Mouse (Mus musculus): ENCODE data around the gene Celsr1.

Celsr1 gene

GRCm38 (mm10) chr15:86034781-86035360 is 1.3 kb upstream of the Celsr1 start:
- no peak for DNase-seq (ENCODE audit: low spot score)

GRCm38 (mm10) chr15:86034021-86034523 is 495 bp upstream of the Celsr1 start:
- DNase-seq (ENCODE audit: low spot score): peak; percentile 50

GRCm38 (mm10) chr15:86032811-86033190 is 776 bp downstream of the Celsr1 start:
- no peak for DNase-seq (ENCODE audit: low spot score)

DNA sequence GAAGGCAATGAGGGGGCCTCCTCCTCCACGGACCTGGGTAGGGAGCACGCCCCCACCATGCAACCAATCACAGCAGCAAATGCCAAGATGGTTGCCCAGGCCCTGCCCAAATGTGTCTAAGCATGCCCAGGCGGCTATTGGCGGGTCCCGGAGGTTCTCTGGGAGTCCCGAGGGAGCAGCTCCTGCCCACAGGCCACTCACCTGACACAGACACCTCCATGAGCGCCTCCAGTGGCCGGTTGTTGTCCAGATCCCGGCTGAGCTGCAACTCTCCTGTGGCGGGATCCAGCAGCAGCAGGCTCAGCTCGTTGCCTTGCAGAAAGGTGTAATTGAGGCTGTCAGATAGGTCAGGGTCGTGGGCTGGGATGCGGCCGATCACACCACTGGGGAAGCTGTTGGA is 3.6 kb downstream of the Celsr1 start:
- no peak for DNase-seq (ENCODE audit: low spot score)

DNA sequence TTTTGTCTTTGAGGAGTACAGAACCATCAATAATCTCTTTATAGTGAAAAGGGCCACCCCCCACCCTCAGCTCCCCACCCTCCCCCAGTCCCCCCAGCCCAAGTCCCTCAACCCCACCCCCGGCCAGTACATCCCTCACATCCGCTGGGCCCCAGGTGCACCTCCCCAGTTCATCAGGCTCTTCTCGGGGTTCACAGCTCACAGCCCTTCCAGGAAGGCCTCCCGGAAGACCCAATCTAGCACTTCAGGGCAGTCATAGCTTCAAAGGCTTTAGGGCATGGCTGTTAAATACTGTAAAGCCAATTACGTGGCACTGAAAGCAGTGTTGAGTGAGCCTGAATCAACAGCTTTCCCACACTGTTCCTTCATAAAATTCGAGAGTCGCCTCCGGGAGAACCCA is 5.7 kb downstream of the Celsr1 start:
- no peak for DNase-seq (ENCODE audit: low spot score)

DNA sequence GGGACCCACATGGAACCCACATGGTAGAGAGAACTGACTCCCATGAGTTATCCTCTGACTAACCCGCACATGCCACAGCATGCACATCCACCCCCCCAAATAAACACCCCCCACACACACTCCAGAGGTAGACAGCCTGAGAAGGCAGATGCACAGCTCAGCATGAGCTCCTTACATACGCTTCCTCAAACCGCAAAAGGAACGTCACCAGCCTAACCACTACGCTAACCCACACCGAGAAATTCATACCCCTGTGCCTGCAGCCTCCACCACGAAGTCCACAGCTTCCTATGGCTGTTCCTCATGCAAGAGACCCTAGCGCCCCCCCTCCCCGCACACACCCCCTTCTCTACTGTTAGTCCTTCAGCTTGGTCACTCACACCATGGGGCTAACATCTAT is 11.6 kb downstream of the Celsr1 start:
- no peak for DNase-seq (ENCODE audit: low spot score)

GRCm38 (mm10) chr15:86021301-86021700 is 12.3 kb downstream of the Celsr1 start:
- no peak for DNase-seq (ENCODE audit: low spot score)

DNA sequence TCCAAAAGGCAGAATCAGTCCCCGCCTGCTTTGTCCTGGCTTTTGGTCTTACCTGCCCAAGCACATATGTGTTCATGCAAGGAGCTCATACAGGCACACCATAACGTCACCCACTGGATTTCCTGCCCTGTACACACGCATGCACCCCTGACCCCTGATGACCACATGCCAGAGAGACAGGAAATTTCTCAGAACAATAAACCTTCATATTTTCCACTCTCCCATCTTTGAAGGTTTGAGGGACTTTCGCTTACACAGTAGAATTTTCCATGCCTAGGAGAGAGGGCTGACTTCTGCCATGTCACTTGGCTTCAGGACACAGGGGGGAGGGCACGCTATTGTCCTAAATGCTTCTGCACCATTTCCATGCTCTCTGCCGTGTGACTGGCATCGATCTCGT is 13.6 kb downstream of the Celsr1 start:
- no peak for DNase-seq (ENCODE audit: low spot score)

DNA sequence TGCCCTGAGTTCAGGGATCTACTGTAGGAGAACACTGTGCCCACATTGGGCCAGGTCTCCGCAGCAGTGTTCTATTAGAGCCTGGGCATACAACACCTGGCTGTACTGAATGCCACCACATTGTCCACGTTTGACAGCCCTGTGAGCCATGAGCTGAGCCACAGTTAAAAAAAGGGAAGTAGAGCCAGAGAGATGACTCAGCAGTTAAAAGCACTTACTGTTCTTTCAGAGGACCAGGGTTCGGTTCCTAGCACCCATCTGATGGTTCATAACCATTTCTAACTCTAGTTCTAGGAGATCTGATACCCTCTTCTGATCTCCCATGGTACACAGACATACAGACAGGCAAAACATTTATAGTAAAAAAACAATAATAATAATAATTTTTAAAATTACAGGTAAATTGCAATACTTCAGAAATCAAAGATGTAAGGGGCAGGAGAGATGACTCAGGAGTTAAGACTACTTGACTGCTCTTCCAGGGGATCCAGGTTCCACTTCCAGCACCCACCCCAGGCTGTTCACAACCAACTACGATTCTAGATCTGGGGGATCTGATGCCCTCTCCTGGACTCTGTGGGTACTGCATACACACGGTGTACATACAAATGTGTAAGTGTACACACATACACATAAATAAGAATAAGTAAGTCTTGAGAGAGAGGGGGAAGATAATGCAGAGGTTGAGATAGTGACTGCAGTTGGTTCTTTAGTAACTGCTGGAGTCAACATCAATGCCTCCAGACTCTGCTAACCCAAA is 14.6 kb downstream of the Celsr1 start:
- DNase-seq (ENCODE audit: low spot score): no peak

- no peak for DNase-seq (ENCODE audit: low spot score)
These were observed 16.2 kb downstream of the Celsr1 start for GRCm38 (mm10) chr15:86017336-86017735.

- no peak for DNase-seq (ENCODE audit: low spot score)
These were observed 17.6 kb downstream of the Celsr1 start for GRCm38 (mm10) chr15:86015860-86016541.

- DNase-seq (ENCODE audit: low spot score): no peak
These were observed 18.6 kb downstream of the Celsr1 start for GRCm38 (mm10) chr15:86015026-86015425.

DNA sequence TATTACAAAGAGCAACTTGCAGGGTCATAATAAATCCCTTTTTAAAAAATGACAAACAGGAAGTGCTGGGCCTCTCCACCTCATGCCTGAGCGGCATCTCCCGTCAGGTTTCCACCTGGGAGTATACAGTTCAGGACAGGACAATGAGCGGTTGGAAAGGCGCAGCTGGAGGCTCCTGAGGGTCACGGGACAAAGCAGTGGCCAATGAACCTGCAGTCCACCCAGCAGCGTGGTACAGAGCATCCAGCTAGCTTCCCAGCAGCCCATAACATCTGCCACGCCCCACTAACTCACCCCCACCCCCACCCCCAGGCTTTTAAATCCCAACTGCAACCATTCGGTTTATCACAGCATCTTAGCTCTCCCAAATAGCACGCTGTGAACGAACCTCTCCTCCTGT is 19.9 kb downstream of the Celsr1 start:
- no peak for DNase-seq (ENCODE audit: low spot score)

- no peak for DNase-seq (ENCODE audit: low spot score)
These were observed 20.4 kb downstream of the Celsr1 start for GRCm38 (mm10) chr15:86013130-86013529.

GRCm38 (mm10) chr15:86007690-86008121 is 25.9 kb downstream of the Celsr1 start:
- no peak for DNase-seq (ENCODE audit: low spot score)

DNA sequence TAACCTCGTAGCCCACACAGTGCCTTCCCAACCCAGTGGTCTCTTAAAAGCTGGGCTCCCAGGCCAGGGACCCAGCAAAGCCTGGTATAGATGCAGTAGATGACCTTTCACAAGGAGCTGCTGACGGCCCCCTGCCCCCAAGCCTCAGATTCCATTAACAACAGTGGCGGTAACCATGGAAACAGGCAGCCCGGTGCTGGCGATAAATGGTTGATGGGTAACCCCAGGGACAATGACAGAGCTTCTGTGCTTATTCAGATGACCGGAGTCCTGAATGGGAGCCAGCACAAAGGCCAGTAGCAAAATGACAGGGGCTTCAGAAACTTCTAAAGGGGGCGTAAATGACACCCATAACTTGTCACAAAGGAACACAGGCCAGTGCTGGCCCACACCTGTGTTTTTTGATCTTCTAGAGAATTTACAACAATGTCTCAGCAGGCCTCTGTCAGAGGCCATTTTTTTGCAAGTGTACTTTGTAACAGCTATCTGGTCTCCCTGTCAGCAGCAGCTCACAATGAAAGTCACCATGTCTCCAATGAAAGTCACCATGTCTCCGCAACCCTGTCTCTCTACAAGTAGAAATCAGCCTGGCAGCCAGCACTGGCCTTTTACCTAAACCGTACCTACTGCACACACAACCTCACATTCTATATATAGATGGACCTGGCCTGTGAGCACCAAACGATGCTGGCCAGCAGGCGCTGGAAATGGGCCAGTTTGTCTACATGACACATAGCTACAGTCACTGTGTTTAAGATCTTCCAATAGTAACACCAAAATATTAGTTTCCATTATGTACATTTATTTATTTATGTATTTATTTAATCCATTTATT is 27.7 kb downstream of the Celsr1 start:
- DNase-seq (ENCODE audit: low spot score): no peak

- DNase-seq (ENCODE audit: low spot score): no peak
These were observed 29.5 kb downstream of the Celsr1 start for GRCm38 (mm10) chr15:86004048-86004447.

GRCm38 (mm10) chr15:86000706-86001292 is 32.8 kb downstream of the Celsr1 start:
- DNase-seq (ENCODE audit: low spot score): no peak

DNA sequence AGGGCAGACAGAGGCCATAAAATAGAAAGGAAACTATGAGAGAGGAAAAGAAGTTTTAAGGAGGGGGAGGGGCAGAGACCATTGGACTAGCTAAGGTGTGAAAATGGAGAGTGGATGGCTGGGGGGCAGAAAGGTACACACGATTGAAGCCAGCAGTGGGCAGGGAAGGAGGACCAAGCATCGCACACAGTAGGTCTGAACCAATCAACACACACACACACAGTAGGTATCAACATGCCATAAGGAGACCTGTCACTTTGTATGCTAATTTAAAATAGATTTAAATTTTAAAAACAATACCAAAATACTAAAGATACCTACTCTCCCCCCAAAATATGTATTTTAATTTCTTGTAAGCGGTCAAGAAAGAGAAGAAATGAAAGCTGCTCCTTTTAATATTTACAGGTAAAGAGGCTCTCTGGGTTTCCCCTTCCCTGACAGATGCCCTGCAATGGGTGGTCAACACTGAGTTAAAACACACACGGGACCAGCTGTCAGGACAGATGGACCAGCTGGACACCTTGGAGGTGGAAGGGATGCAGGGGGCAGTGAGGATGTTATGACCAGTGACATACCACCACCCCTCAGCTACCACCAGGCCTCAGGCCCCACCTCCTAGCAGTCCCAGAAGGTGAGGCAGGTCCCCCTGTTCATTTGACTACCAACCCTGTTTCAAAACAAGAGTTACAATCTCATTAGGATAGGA is 34.9 kb downstream of the Celsr1 start:
- DNase-seq (ENCODE audit: low spot score): no peak

GRCm38 (mm10) chr15:85996031-85996765 is 37.4 kb downstream of the Celsr1 start:
- DNase-seq (ENCODE audit: low spot score): peak; percentile 34
